Mouse (Mus musculus): ENCODE data around the gene Dazap2. TPM values are rescaled to one million over a fixed set of nuclear protein-coding genes. Genes with fewer than 3 reads are reported as not detected.

Dazap2 gene
- polyA plus RNA-seq, 1 experiment from 2014 or later, result 203 TPM

DNA sequence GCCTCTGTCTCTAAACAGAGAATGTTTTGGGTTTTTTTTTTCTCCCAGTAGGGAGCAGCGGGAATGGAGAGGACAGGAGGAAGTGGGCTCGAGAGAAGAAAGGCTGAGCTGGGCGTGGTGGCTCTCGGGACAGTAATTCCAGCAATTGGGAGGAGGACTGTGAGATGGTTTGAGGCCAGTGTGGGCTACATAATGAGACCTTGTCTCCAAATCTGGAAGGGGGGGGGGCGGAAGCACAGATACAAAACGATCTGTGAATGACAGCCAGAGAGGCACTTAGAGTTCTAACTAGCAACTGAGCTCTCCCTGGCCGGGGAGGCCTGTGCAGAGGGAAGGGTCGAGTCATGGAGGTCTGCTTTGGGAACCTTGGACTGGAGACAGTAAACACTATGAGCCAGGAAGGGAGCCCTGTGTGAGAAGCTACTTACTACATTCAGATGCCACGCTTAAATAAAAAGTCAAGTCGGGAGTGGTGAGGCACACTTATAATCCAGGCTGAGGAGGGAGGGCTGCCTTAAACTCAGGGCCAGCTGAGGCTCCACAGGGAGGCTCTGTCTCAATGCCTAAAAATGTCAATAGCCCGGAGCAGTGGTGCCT is 12.7 kb downstream of the Dazap2 start:
- 8% methylated on average over 11 of the region's 11 CpGs for WGBS
- H3K9ac ChIP-seq, result no peak overlapping the region
- no peaks in the 10 kb centered on the region for H3K9me3 ChIP-seq (replicated peaks)
- H3K4me3 ChIP-seq (replicated peaks), result no peak overlapping the region
- no peaks in the 10 kb centered on the region; the same call in 1 of the 2 replicates for H3K27me3 ChIP-seq
- H3K36me3 ChIP-seq, result no peaks in the 10 kb centered on the region
- ATAC-seq (ENCODE audit: insufficient number of reproducible peaks, low FRiP score, low TSS enrichment, low read depth), result no peak
- H3K4me1 ChIP-seq, result peaks cover 10% of the 10 kb centered on the region
- peak overlapping the region; percentile 22 for H3K27ac ChIP-seq (replicated peaks)
- H3K4me2 ChIP-seq (replicated peaks), result no peak overlapping the region; the same call in 1 of the 2 replicates

DNA sequence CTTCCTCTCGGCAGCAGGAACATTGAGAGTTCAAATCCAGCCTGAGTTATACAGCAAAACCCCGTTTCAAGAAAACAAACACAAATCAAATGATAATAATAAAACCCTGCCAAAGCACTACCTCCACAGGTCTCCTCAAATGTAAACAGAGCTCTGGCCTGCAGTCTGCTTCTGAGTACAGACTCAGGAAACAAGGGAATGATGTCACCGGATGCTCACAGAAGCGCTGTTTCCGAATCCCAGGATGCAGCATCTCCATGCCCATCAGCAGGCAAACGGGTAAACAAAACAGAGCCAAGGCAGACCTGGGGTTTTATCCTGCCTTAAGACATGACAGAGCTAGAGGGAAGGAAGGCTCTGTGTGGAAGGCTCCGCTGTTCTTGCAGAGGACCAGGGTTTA is 13.6 kb downstream of the Dazap2 start:
- WGBS, result 35% methylated on average over 7 of the region's 7 CpGs
- Histone ChIP-seq H3K9me3 (replicated peaks) (no peaks in the 10 kb centered on the region), H3K4me3 (replicated peaks) (no peak overlapping the region), H3K27ac (replicated peaks) (no peak overlapping the region), H3K36me3 (no peaks in the 10 kb centered on the region), H3K4me2 (replicated peaks) (no peak overlapping the region), H3K4me1 (peaks cover 10% of the 10 kb centered on the region), H3K27me3 (peaks cover 4% of the 10 kb centered on the region; the same call in 1 of the 2 replicates), H3K9ac (no peak overlapping the region)
- no peak for ATAC-seq (ENCODE audit: insufficient number of reproducible peaks, low FRiP score, low TSS enrichment, low read depth)

DNA sequence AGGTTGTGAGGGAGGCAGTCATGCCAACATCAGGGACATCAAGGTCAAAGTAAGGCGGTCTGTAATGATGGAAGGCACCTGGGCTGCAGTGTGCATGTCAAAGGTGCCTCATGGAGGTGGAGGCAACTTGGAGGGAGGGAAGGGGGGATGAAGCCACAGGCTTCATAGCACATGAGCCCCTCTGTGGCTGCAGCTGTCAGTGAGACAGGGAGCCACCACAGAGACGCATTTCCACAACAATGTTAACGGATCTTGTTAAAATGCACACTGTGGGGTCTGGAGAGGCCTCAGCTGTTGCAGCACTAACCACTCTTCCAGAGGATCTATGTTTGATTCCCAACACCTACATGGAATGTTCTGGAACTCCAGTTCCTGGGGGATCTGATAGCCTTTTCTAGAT is 15.0 kb downstream of the Dazap2 start:
- no peak for ATAC-seq (ENCODE audit: insufficient number of reproducible peaks, low FRiP score, low TSS enrichment, low read depth)
- no peaks in the 10 kb centered on the region for H3K36me3 ChIP-seq
- peaks cover 15% of the 10 kb centered on the region for H3K27me3 ChIP-seq
- no peak overlapping the region for H3K9ac ChIP-seq
- no peak overlapping the region for H3K4me2 ChIP-seq (replicated peaks)
- no peak overlapping the region for H3K4me3 ChIP-seq (replicated peaks)
- H3K4me1 ChIP-seq, result peaks cover 10% of the 10 kb centered on the region
- no peak overlapping the region for H3K27ac ChIP-seq (replicated peaks)
- 73% methylated on average over 3 of the region's 3 CpGs for WGBS
- no peaks in the 10 kb centered on the region for H3K9me3 ChIP-seq (replicated peaks)

DNA sequence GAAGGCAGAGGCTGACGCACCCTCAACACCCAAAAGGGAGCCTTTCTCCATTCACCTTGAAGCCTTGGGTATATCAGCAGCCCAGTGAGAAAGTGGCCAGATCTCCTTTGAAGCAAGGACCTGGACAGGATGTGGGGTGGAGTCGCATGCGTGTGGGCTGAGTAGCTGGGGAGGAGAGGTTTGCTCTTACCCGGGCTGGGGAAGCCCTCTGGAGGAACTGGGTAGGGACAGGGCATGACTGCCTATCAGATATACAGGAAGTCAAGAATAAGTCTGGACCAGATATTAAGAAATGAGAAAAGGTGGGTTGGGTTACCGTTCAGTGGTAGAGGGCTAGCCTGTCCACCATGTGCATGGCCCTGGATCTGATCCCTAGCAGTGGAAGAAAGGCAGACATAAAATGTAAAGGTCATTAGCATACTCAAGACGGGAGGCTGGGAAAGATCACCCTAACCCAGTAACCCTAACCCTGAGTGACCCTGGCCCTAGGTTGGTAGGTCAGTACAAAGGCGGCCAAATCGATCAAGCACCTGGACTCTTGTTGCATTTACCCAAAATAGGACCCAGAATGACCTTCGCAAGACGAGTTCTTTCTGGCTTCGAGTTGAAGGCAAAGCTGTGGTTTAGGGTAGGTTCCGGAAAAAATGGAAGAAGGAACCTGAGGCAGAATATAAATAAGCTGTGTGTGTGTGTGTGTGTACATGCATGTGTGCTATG is 16.5 kb downstream of the Dazap2 start:
- 79% methylated on average over 12 of the region's 12 CpGs for WGBS
- peaks cover 19% of the 10 kb centered on the region for H3K4me1 ChIP-seq
- no peaks in the 10 kb centered on the region for H3K36me3 ChIP-seq
- no peak overlapping the region for H3K4me3 ChIP-seq (replicated peaks)
- H3K9me3 ChIP-seq (replicated peaks), result no peaks in the 10 kb centered on the region
- H3K4me2 ChIP-seq (replicated peaks), result no peak overlapping the region
- H3K27me3 ChIP-seq, result peaks cover 29% of the 10 kb centered on the region
- H3K9ac ChIP-seq, result no peak overlapping the region
- no peak for ATAC-seq (ENCODE audit: insufficient number of reproducible peaks, low FRiP score, low TSS enrichment, low read depth)
- H3K27ac ChIP-seq (replicated peaks), result no peak overlapping the region

- no peak overlapping the region for H3K4me2 ChIP-seq (replicated peaks)
- peaks cover 36% of the 10 kb centered on the region for H3K27me3 ChIP-seq
- H3K4me1 ChIP-seq, result peaks cover 26% of the 10 kb centered on the region
- H3K27ac ChIP-seq (replicated peaks), result no peak overlapping the region
- WGBS, result 74% methylated on average over 5 of the region's 5 CpGs
- no peak overlapping the region for H3K9ac ChIP-seq
- no peaks in the 10 kb centered on the region for H3K36me3 ChIP-seq
- H3K9me3 ChIP-seq (replicated peaks), result no peaks in the 10 kb centered on the region
- ATAC-seq (ENCODE audit: insufficient number of reproducible peaks, low FRiP score, low TSS enrichment, low read depth), result no peak
- H3K4me3 ChIP-seq (replicated peaks), result no peak overlapping the region
Measured at GRCm38 (mm10) chr15:100632323-100632722, 17.2 kb downstream of the Dazap2 start.

DNA sequence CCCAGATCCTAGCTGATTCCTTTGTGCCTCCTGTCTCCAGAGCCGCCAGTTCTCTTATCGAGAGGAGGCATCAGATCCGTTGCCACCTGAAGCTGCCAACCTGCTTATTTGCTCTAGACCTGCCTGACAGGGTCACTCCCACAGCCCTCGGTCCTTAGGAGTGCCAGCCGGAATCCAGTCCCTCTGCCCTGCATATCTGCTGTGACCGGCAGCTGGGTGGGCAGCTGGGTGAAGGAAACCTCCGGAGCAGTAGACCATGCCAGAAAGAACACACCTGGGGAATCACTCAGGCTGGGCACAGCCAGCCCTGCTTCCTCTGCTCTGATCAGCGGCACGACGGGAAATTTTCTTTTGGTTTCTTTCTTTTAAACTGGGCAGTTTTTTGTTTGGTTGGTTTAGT is 18.2 kb downstream of the Dazap2 start:
- Histone ChIP-seq H3K4me2 (replicated peaks) (no peak overlapping the region), H3K27me3 (peaks cover 46% of the 10 kb centered on the region), H3K9me3 (replicated peaks) (no peaks in the 10 kb centered on the region), H3K27ac (replicated peaks) (no peak overlapping the region), H3K9ac (no peak overlapping the region), H3K36me3 (no peaks in the 10 kb centered on the region), H3K4me3 (replicated peaks) (no peak overlapping the region), H3K4me1 (peaks cover 23% of the 10 kb centered on the region)
- no peak for ATAC-seq (ENCODE audit: insufficient number of reproducible peaks, low FRiP score, low TSS enrichment, low read depth)
- 78% methylated on average over 10 of the region's 10 CpGs for whole genome bisulfite sequencing

- Histone ChIP-seq H3K4me2 (replicated peaks) (no peak overlapping the region), H3K4me3 (replicated peaks) (peak overlapping the region; percentile 56), H3K27me3 (peaks cover 53% of the 10 kb centered on the region), H3K4me1 (peaks cover 22% of the 10 kb centered on the region), H3K9ac (no peak overlapping the region), H3K36me3 (no peaks in the 10 kb centered on the region), H3K9me3 (replicated peaks) (no peaks in the 10 kb centered on the region), H3K27ac (replicated peaks) (0 out of 2 replicates have a peak overlapping the region, but pooled peaks have one; percentile 65)
- WGBS, result 6% methylated on average over 9 of the region's 9 CpGs
- no peak for ATAC-seq (ENCODE audit: insufficient number of reproducible peaks, low FRiP score, low TSS enrichment, low read depth)
Measured at GRCm38 (mm10) chr15:100635239-100635638, 20.1 kb downstream of the Dazap2 start.

DNA sequence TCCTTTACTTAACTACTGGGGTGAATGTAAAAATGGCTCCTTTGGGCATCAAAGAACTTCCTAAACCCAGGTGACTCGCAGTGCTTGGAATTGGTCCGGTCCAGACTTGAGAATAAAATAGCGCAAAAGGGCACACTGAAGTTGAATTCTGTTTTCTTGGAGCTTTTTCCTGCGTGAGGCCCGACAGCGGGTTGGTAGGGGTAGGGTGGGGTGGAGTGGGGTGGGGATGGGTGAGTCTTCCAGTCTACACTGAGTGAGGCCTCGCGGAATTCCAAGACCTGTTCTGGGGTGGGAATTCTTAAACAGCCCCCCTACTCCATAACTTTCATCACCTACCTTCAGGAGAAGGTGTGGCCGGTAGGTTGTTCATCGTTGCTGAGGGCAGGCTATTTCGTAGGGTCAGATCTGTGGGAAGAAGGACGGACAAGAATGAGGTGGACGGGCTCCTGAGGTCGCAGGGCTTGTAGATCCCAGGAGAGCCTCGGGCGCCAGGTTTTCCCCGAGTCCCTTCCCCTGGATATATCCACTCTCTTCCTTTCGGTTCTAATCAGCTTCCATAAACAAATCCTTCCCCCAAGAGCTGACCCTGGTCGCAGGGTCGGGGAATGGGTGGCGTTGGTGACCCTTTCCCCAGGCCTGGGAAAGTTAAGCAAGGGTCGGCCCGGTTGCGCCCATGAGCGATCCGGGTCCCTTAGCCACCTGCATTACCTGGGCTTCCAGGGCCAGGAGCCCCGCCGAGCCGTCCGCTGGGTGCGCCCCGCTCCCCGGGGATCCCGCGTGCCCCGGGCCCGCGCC is 20.9 kb downstream of the Dazap2 start:
- H3K27ac ChIP-seq (replicated peaks), result peak overlapping the region; percentile 65
- H3K27me3 ChIP-seq, result peaks cover 53% of the 10 kb centered on the region
- H3K4me2 ChIP-seq (replicated peaks), result peak overlapping the region; percentile 98
- peak overlapping the region; percentile 56 for H3K4me3 ChIP-seq (replicated peaks)
- H3K36me3 ChIP-seq, result no peaks in the 10 kb centered on the region
- 2% methylated on average over 38 of the region's 38 CpGs for WGBS
- H3K9me3 ChIP-seq (replicated peaks), result no peaks in the 10 kb centered on the region
- H3K9ac ChIP-seq, result peak overlapping the region; percentile 39
- no peak for ATAC-seq (ENCODE audit: insufficient number of reproducible peaks, low FRiP score, low TSS enrichment, low read depth)
- H3K4me1 ChIP-seq, result peaks cover 25% of the 10 kb centered on the region

GRCm38 (mm10) chr15:100636700-100637501 is 21.8 kb downstream of the Dazap2 start, which contains the start of gene Smagp:
Smagp (minus strand) TSS chr15:100636940.
- H3K27me3 ChIP-seq, result peaks cover 53% of the 10 kb centered on the region
- H3K9me3 ChIP-seq (replicated peaks), result no peaks in the 10 kb centered on the region
- peak within 1 kb of the TSS; percentile 56 for H3K4me3 ChIP-seq (replicated peaks)
- peak within 1 kb of the TSS; percentile 98 for H3K4me2 ChIP-seq (replicated peaks)
- ATAC-seq (ENCODE audit: insufficient number of reproducible peaks, low FRiP score, low TSS enrichment, low read depth), result no peak
- H3K27ac ChIP-seq (replicated peaks), result peak within 1 kb of the TSS; percentile 65
- no peaks in the 10 kb centered on the region for H3K36me3 ChIP-seq
- peak within 1 kb of the TSS; percentile 39 for H3K9ac ChIP-seq
- H3K4me1 ChIP-seq, result peaks cover 25% of the 10 kb centered on the region
- WGBS, result under 1% methylated on average over 77 of the region's 77 CpGs

GRCm38 (mm10) chr15:100637661-100638060 is 22.5 kb downstream of the Dazap2 start:
- H3K27me3 ChIP-seq, result peaks cover 53% of the 10 kb centered on the region
- no peaks in the 10 kb centered on the region for H3K36me3 ChIP-seq
- no peak overlapping the region for H3K27ac ChIP-seq (replicated peaks)
- H3K4me1 ChIP-seq, result peaks cover 25% of the 10 kb centered on the region
- no peaks in the 10 kb centered on the region for H3K9me3 ChIP-seq (replicated peaks)
- ATAC-seq (ENCODE audit: insufficient number of reproducible peaks, low FRiP score, low TSS enrichment, low read depth), result no peak
- H3K4me2 ChIP-seq (replicated peaks), result peak overlapping the region; percentile 98; the same call in 1 of the 2 replicates
- H3K9ac ChIP-seq, result no peak overlapping the region
- H3K4me3 ChIP-seq (replicated peaks), result peak overlapping the region; percentile 56; the same call in 1 of the 2 replicates
- WGBS, result 15% methylated on average over 6 of the region's 6 CpGs

All from embryonic facial prominence, embryonic 15.5 days (tissue).